Mouse (Mus musculus): ENCODE data around the gene Evx2. TPM values are rescaled to one million over a fixed set of nuclear protein-coding genes. Genes with fewer than 3 reads are reported as not detected.

Evx2 gene
- polyA plus RNA-seq, 1 experiment from 2014 or later, result 1.3 TPM

DNA sequence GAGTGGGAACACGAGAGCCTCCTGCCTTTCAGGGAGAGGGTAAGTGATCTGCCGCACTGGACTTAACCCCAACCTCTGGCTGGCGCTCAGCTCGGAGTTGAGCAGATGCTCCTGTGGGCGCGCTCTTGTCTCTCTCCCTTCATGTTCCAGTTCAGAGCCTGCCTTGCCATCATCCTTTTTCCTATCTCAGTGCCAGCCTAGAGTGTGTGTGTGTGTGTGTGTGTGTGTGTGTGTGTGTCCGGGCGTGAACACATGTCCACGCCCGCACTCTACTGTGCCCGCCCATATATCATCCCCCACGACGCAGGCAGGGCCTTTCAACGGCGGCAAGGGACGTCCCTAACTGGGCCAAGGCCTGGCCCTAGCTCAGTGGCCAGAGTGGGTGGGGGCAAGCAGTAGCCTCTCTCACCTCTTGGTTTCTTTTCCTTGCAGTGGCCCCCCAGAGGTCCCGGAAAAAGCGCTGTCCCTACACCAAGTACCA is 24.2 kb upstream of the Evx2 start:
- no peaks in the 10 kb centered on the region for H3K36me3 ChIP-seq (replicated peaks; ENCODE audit: control insufficient read depth, insufficient read depth)
- ATAC-seq (ENCODE audit: low FRiP score), result no peak
- H3K4me2 ChIP-seq (replicated peaks), result no peak overlapping the region
- no peak overlapping the region for H3K4me3 ChIP-seq (replicated peaks; ENCODE audit: low read length)
- no peak overlapping the region for H3K27ac ChIP-seq
- H3K4me1 ChIP-seq (replicated peaks; ENCODE audit: control insufficient read depth, insufficient read depth, low read length), result no peaks in the 10 kb centered on the region
- H3K9ac ChIP-seq, result no peak overlapping the region
- H3K27me3 ChIP-seq (ENCODE audit: control insufficient read depth, insufficient read depth, low read length), result peaks cover 99% of the 10 kb centered on the region
- 1% methylated on average over 17 of the region's 18 CpGs for WGBS
- H3K9me3 ChIP-seq (ENCODE audit: control insufficient read depth, low read length), result no peaks in the 10 kb centered on the region
- DNase-seq (ENCODE audit: low spot score), result no peak

DNA sequence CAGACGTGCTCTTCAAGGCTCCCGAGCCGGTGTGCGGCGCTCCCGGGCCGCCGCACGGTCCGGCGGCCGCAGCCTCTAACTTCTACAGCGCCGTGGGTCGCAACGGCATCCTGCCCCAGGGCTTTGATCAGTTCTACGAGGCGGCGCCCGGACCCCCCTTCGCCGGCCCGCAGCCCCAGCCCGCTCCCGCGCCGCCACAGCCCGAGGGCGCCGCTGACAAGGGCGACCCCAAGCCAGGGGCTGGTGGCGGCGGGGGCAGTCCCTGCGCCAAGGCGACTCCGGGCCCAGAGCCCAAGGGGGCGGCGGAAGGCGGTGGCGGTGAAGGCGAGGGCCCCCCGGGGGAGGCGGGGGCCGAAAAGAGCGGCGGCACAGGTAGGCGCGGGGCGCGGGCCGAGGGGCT is 23.4 kb upstream of the Evx2 start:
- DNase-seq (ENCODE audit: low spot score) (no peak), ATAC-seq (ENCODE audit: low FRiP score) (no peak)
- Histone ChIP-seq H3K36me3 (replicated peaks; ENCODE audit: control insufficient read depth, insufficient read depth) (no peaks in the 10 kb centered on the region), H3K27ac (no peak overlapping the region), H3K9ac (no peak overlapping the region), H3K9me3 (ENCODE audit: control insufficient read depth, low read length) (no peaks in the 10 kb centered on the region), H3K4me2 (replicated peaks) (peak overlapping the region; percentile 15; the same call in 1 of the 2 replicates), H3K4me1 (replicated peaks; ENCODE audit: control insufficient read depth, insufficient read depth, low read length) (no peaks in the 10 kb centered on the region), H3K27me3 (ENCODE audit: control insufficient read depth, insufficient read depth, low read length) (peaks cover 99% of the 10 kb centered on the region), H3K4me3 (replicated peaks; ENCODE audit: low read length) (no peak overlapping the region)
- 1% methylated on average over 49 of the region's 51 CpGs for WGBS

DNA sequence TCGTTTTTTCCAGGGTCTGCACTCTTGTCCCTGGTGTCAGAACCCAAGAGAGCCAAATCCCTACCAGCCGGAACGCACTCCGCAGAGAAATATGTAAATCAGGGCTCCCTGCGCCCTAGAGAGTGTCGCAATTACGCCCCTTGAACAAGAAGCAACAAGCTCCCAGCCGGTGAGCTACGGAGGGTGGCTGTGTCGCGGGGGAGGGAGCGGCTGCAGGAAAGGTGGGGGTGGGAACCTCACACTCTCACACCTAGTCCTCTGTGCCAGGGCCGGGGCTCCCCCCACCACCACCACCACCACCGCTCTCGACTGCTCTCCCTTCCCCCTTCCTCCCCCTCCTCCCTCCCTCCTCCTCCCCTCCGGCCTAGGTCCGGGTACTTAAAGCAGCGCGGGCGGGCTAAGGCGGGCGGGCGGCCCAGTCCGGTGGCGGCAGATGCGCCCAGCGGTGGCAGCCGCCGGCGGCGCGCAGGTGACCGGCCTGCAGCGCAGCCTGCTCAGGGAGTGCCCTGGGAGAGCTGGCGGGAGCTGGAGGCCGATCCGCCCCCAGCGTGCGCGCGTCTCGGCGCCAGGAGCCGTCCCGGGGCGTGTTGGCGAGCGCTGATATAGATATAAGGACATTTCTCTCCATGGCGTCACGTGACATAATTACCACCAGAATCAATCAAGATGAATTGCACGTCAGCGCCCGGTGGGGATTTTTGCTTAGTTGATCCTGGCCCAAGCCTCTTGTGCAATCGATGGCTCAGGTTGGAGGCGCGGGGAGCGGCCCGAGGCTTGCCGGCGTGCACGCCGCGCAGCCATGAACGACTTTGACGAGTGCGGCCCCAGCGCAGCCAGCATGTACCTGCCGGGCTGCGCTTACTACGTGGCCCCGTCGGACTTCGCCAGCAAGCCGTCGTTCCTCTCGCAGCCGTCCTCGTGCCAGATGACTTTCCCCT is 22.5 kb upstream of the Evx2 start:
- Histone ChIP-seq H3K36me3 (replicated peaks; ENCODE audit: control insufficient read depth, insufficient read depth) (no peaks in the 10 kb centered on the region), H3K4me3 (replicated peaks; ENCODE audit: low read length) (no peak overlapping the region), H3K27ac (no peak overlapping the region), H3K4me1 (replicated peaks; ENCODE audit: control insufficient read depth, insufficient read depth, low read length) (no peaks in the 10 kb centered on the region), H3K9me3 (ENCODE audit: control insufficient read depth, low read length) (no peaks in the 10 kb centered on the region), H3K27me3 (ENCODE audit: control insufficient read depth, insufficient read depth, low read length) (peaks cover 99% of the 10 kb centered on the region), H3K4me2 (replicated peaks) (no peak overlapping the region), H3K9ac (no peak overlapping the region)
- ATAC-seq (ENCODE audit: low FRiP score) (no peak), DNase-seq (ENCODE audit: low spot score) (no peak)
- under 1% methylated on average over 70 of the region's 78 CpGs for WGBS

DNA sequence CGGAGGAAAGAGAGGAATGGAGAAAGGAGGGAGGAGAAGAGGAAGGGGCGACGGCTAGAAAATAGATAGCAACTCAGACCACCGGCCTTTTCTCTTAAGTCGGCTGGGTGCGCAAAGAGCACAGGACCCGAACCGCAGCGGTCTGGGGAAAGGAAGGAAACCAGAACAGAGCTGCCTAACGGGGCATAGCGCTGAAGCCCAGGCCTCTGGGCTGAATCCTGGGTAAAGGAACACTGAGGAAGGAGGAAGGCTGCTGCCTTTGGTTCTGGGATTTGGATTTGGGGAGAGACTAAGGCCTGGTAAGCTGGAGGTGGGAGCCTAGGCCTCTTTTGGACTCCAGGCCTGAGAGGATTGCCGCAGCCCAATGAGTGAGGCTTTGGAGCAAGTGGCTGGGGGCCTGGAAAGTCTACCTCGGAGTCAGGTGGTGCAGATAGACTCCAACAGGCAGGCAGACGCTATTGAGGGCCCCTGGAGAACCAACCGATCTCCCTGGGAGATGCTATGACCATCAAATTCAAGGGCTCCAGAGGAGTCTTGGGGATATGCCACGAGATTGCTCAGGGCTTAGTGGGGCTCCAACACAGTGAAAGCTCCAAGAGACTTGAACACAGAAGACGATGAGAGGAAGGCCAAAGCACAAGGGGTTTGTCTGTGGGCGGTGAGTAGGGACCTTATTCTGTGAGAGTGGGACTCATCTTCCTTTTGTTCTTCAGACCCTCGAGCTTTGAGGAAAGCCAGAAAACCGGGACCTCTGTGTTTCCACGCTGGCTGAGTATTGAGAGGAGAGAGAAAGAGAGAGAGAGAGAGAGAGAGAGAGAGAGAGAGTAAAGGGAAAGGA is 21.4 kb upstream of the Evx2 start:
- Histone ChIP-seq H3K4me3 (replicated peaks; ENCODE audit: low read length) (no peak overlapping the region), H3K4me2 (replicated peaks) (no peak overlapping the region), H3K27ac (no peak overlapping the region), H3K27me3 (ENCODE audit: control insufficient read depth, insufficient read depth, low read length) (peaks cover 99% of the 10 kb centered on the region), H3K9me3 (ENCODE audit: control insufficient read depth, low read length) (no peaks in the 10 kb centered on the region), H3K9ac (no peak overlapping the region), H3K36me3 (replicated peaks; ENCODE audit: control insufficient read depth, insufficient read depth) (no peaks in the 10 kb centered on the region), H3K4me1 (replicated peaks; ENCODE audit: control insufficient read depth, insufficient read depth, low read length) (no peaks in the 10 kb centered on the region)
- no peak for DNase-seq (ENCODE audit: low spot score)
- WGBS, result 1% methylated on average over 21 of the region's 21 CpGs
- no peak for ATAC-seq (ENCODE audit: low FRiP score)

DNA sequence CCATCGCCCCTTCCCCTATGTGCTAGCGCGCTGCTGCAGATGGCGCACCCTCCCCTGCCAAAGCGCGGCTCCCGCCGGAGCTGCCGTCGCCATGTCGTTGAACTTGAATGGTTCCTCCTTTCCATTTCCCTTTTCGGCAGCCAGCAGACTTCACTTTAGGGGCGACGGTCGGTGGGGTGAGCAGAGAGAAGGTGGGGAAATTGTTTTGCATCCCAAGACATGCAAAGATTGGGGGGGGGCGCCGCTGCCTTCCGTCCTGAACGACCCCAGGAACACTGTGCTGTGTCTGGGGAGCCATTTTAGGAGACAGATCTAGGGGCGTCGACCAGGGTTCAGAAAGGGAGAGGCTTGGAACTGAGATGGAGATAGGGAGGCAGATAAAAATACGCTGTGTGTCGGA is 20.6 kb upstream of the Evx2 start:
- Histone ChIP-seq H3K9ac (no peak overlapping the region), H3K4me1 (replicated peaks; ENCODE audit: control insufficient read depth, insufficient read depth, low read length) (no peaks in the 10 kb centered on the region), H3K27ac (no peak overlapping the region), H3K27me3 (ENCODE audit: control insufficient read depth, insufficient read depth, low read length) (peaks cover 99% of the 10 kb centered on the region), H3K4me3 (replicated peaks; ENCODE audit: low read length) (no peak overlapping the region), H3K9me3 (ENCODE audit: control insufficient read depth, low read length) (no peaks in the 10 kb centered on the region), H3K4me2 (replicated peaks) (no peak overlapping the region), H3K36me3 (replicated peaks; ENCODE audit: control insufficient read depth, insufficient read depth) (no peaks in the 10 kb centered on the region)
- WGBS, result under 1% methylated on average over 23 of the region's 23 CpGs
- DNase-seq (ENCODE audit: low spot score), result no peak
- no peak for ATAC-seq (ENCODE audit: low FRiP score)

DNA sequence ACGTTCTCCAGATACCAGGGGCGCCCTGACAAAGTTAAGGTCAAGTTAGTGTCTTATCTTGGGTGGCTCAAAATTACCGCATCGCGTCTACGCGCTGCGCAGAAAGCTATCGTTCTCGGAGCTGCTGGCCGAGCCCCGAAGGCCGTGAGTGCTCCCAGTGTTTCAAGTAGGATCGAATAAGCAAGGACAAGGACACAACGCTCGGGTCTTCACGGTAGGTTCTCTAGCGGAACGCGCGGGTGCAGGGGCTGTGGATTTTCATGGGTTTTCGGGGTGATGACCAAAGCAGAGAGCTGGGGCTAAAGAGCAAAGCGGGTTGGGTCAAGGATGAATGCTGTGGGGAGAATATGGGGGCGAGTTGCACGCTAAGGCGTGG is 20.2 kb upstream of the Evx2 start:
- ATAC-seq (ENCODE audit: low FRiP score), result no peak
- Histone ChIP-seq H3K4me2 (replicated peaks) (no peak overlapping the region), H3K27ac (no peak overlapping the region), H3K9ac (no peak overlapping the region), H3K9me3 (ENCODE audit: control insufficient read depth, low read length) (no peaks in the 10 kb centered on the region), H3K4me3 (replicated peaks; ENCODE audit: low read length) (no peak overlapping the region), H3K27me3 (ENCODE audit: control insufficient read depth, insufficient read depth, low read length) (peaks cover 99% of the 10 kb centered on the region), H3K4me1 (replicated peaks; ENCODE audit: control insufficient read depth, insufficient read depth, low read length) (no peaks in the 10 kb centered on the region), H3K36me3 (replicated peaks; ENCODE audit: control insufficient read depth, insufficient read depth) (no peaks in the 10 kb centered on the region)
- DNase-seq (ENCODE audit: low spot score), result no peak
- under 1% methylated on average over 26 of the region's 26 CpGs for WGBS

DNA sequence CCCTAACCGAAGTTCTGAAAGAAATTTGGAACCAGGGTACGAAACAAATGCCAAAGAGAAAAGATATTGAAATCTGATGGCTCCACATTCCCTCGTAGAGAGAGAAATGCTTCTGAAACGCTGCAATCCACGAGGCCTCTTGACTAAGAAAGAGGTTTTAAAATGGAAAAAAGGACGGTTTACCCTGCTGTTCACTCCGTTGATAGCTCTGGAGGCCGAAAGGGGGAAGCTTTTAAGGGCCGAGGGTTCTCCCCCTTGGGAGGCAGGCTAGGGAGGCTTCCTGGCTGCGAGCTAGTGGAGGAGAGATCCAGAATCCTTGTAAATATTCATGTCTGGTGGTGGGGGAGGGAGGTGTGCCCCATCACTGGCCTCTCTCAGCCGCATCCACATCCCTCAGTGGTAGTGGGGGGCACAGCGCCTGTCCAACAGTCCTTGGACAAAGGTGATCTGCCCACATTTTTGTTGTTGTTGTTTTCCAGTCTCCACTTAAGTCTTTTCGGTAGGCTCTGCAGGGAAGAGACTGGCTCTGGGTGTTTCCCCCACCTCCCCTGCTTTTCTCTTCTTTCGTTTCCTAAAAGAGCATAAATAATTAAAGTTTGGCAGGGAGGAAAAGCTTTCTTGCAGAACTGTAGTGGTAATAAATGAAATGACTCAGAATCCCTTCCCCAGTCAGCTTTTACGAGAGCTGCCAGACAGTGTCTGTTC is 19.7 kb upstream of the Evx2 start, which contains the start of gene Hoxd11:
TSS of gene Hoxd11 (plus strand) at position 667 of the 705 bp plus-strand sequence.
- H3K4me1 ChIP-seq (replicated peaks; ENCODE audit: control insufficient read depth, insufficient read depth, low read length), result no peaks in the 10 kb centered on the region
- 2% methylated on average over 15 of the region's 15 CpGs for WGBS
- H3K9ac ChIP-seq, result no peak within 1 kb of the TSS
- H3K36me3 ChIP-seq (replicated peaks; ENCODE audit: control insufficient read depth, insufficient read depth), result no peaks in the 10 kb centered on the region
- ATAC-seq (ENCODE audit: low FRiP score) (no peak), DNase-seq (ENCODE audit: low spot score) (no peak)
- no peaks in the 10 kb centered on the region for H3K9me3 ChIP-seq (ENCODE audit: control insufficient read depth, low read length)
- peaks cover 99% of the 10 kb centered on the region for H3K27me3 ChIP-seq (ENCODE audit: control insufficient read depth, insufficient read depth, low read length)
- no peak within 1 kb of the TSS for H3K4me3 ChIP-seq (replicated peaks; ENCODE audit: low read length)
- H3K4me2 ChIP-seq (replicated peaks), result no peak within 1 kb of the TSS
- H3K27ac ChIP-seq, result no peak within 1 kb of the TSS

DNA sequence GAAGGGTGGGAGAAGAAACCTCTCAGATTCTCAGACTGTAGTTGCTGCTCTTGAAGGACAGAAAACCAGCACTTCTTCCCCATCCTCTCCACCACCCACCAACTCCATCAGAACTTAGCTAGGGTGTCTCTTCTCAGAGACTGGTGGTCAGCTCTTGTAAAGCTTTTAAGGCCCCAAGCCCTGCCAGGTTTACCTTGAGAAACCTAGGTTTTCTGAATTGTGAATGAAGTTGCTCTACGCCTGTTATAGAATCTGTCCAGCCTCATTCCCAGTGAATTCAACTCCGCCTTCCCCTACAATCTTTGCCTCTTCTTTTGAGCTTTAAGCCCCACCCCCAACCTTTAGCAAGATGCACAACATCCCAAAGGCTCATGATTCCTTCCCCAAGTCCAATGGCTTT is 17.7 kb upstream of the Evx2 start:
- H3K4me2 ChIP-seq (replicated peaks), result no peak overlapping the region
- DNase-seq (ENCODE audit: low spot score), result no peak
- WGBS, result 6% methylated on average over 2 of the region's 2 CpGs
- no peak overlapping the region for H3K9ac ChIP-seq
- peaks cover 100% of the 10 kb centered on the region for H3K27me3 ChIP-seq (ENCODE audit: control insufficient read depth, insufficient read depth, low read length)
- no peak for ATAC-seq (ENCODE audit: low FRiP score)
- H3K9me3 ChIP-seq (ENCODE audit: control insufficient read depth, low read length), result no peaks in the 10 kb centered on the region
- H3K36me3 ChIP-seq (replicated peaks; ENCODE audit: control insufficient read depth, insufficient read depth), result no peaks in the 10 kb centered on the region
- H3K4me1 ChIP-seq (replicated peaks; ENCODE audit: control insufficient read depth, insufficient read depth, low read length), result no peaks in the 10 kb centered on the region; the same call in 1 of the 2 replicates
- no peak overlapping the region for H3K4me3 ChIP-seq (replicated peaks; ENCODE audit: low read length)
- H3K27ac ChIP-seq, result no peak overlapping the region
